Mouse (Mus musculus): ENCODE measurements around the gene Nptx2. TPM values are rescaled to one million over a fixed set of nuclear protein-coding genes. Genes with fewer than 3 reads are reported as not detected.
A peak's percentile ranks its signal among the peaks of the same experiment; 100 is the strongest.

Gene Nptx2
- polyA plus RNA-seq, 2 experiments: 0.02 TPM; not detected in 1

GRCm38 (mm10) chr5:144524774-144525173 lies 20.9 kb upstream of the Nptx2 start:
- no peaks in the 10 kb centered on the region for H3K4me1 ChIP-seq (replicated peaks; ENCODE audit: control insufficient read depth in 2 of 2, insufficient read depth in 2 of 2, low read length in 1 of 2)
- H3K27me3 ChIP-seq (ENCODE audit: control insufficient read depth, insufficient read depth, low read length): no peaks in the 10 kb centered on the region
- H3K9me3 ChIP-seq (ENCODE audit: control insufficient read depth, low read length): no peaks in the 10 kb centered on the region; the same call in 1 of the 2 replicates
- H3K36me3 ChIP-seq (replicated peaks; ENCODE audit: control insufficient read depth, insufficient read depth, low read depth): no peaks in the 10 kb centered on the region
- TF ChIP-seq CTCF (IDR thresholded peaks at IDR 0.05; ENCODE audit: low read depth) (no peak), EP300 (IDR thresholded peaks at IDR 0.05; ENCODE audit: low read depth) (no peak)
- ATAC-seq (ENCODE audit: insufficient read depth): no peak
- no peak for DNase-seq (ENCODE audit: low read depth in 3 of 3, low spot score in 3 of 3)
- no peak overlapping the region for H3K27ac ChIP-seq
- H3K4me2 ChIP-seq (ENCODE audit: low read depth): no peak overlapping the region
- H3K9ac ChIP-seq (replicated peaks): no peak overlapping the region
- 67% methylated on average over 10 of the region's 10 CpGs for WGBS (ENCODE audit: insufficient replicate concordance)
- H3K4me3 ChIP-seq (ENCODE audit: insufficient read depth in 1 of 2, low read depth in 2 of 2, low read length in 2 of 2): no peak overlapping the region

DNA sequence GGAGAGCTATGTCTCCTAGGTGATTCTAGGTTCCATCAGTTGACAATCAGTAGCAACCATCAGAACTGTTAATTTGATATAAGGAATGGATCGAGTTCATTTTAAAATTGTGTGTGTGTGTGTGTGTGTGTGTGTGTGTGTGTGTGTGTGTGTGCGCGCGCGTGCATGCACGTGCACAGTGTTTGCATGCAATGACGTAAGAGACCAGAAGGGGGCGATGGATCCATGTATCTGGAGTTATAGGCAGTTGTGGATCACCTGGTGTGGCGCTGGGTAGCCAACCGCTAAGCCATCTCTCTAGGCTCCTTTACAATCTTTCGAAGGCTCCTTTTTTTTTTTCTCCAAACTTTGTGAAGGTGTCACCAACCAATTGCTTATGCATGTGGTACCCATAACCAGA lies 16.6 kb upstream of the Nptx2 start:
- Histone ChIP-seq H3K27ac (no peak overlapping the region), H3K4me3 (ENCODE audit: insufficient read depth in 1 of 2, low read depth in 2 of 2, low read length in 2 of 2) (no peak overlapping the region), H3K27me3 (ENCODE audit: control insufficient read depth, insufficient read depth, low read length) (no peaks in the 10 kb centered on the region), H3K9ac (replicated peaks) (no peak overlapping the region), H3K4me1 (replicated peaks; ENCODE audit: control insufficient read depth in 2 of 2, insufficient read depth in 2 of 2, low read length in 1 of 2) (no peaks in the 10 kb centered on the region), H3K9me3 (ENCODE audit: control insufficient read depth, low read length) (no peaks in the 10 kb centered on the region; the same call in 1 of the 2 replicates), H3K36me3 (replicated peaks; ENCODE audit: control insufficient read depth, insufficient read depth, low read depth) (no peaks in the 10 kb centered on the region), H3K4me2 (ENCODE audit: low read depth) (no peak overlapping the region)
- TF ChIP-seq CTCF (IDR thresholded peaks at IDR 0.05; ENCODE audit: low read depth) (peak; percentile 30; the same call in 1 of the 2 replicates), EP300 (IDR thresholded peaks at IDR 0.05; ENCODE audit: low read depth) (no peak)
- DNase-seq (ENCODE audit: low read depth in 3 of 3, low spot score in 3 of 3) (no peak), ATAC-seq (ENCODE audit: insufficient read depth) (no peak)
- 76% methylated on average over 11 of the region's 11 CpGs for WGBS (ENCODE audit: insufficient replicate concordance)

DNA sequence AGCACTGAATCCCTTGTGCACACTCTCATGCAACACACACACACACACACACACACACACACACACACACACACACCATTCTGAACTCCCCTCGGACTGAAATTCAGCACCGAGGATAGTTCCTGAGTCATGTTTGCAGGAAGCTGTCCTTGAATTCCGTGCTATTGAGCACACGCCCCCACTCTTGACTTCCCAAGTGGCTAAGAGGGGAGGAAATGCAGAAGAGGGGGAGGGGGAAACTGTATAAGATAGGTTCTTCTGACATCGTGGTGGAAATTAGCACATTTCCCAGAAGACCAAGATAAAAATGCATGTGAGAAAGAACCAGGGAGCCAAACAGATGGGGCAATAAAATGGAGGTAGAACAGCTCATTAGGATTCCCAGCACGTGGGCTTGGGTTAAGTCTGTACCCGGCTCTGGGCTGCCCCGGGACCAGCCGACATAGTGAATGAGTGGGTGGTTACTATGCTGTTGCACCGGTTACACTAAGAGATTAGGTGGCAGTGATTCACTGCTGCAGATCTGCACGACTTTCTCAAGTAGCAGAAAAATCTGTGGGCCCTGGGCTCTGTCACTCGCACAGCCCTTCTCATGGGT lies 2.9 kb upstream of the Nptx2 start:
- H3K36me3 ChIP-seq (replicated peaks; ENCODE audit: control insufficient read depth, insufficient read depth, low read depth): no peaks in the 10 kb centered on the region
- no peak overlapping the region for H3K9ac ChIP-seq (replicated peaks)
- no peak overlapping the region for H3K4me3 ChIP-seq (ENCODE audit: insufficient read depth in 1 of 2, low read depth in 2 of 2, low read length in 2 of 2)
- peaks cover 28% of the 10 kb centered on the region for H3K27me3 ChIP-seq (ENCODE audit: control insufficient read depth, insufficient read depth, low read length)
- H3K4me1 ChIP-seq (replicated peaks; ENCODE audit: control insufficient read depth in 2 of 2, insufficient read depth in 2 of 2, low read length in 1 of 2): no peaks in the 10 kb centered on the region
- 13% methylated on average over 12 of the region's 12 CpGs for WGBS (ENCODE audit: insufficient replicate concordance)
- TF ChIP-seq CTCF (IDR thresholded peaks at IDR 0.05; ENCODE audit: low read depth) (no peak), EP300 (IDR thresholded peaks at IDR 0.05; ENCODE audit: low read depth) (no peak)
- DNase-seq (ENCODE audit: low read depth in 3 of 3, low spot score in 3 of 3) (no peak), ATAC-seq (ENCODE audit: insufficient read depth) (no peak)
- no peaks in the 10 kb centered on the region for H3K9me3 ChIP-seq (ENCODE audit: control insufficient read depth, low read length)
- no peak overlapping the region for H3K4me2 ChIP-seq (ENCODE audit: low read depth)
- no peak overlapping the region for H3K27ac ChIP-seq

- H3K4me3 ChIP-seq (ENCODE audit: insufficient read depth in 1 of 2, low read depth in 2 of 2, low read length in 2 of 2): no peak overlapping the region
- no peaks in the 10 kb centered on the region for H3K4me1 ChIP-seq (replicated peaks; ENCODE audit: control insufficient read depth in 2 of 2, insufficient read depth in 2 of 2, low read length in 1 of 2)
- DNase-seq (ENCODE audit: low read depth in 3 of 3, low spot score in 3 of 3) (no peak), ATAC-seq (ENCODE audit: insufficient read depth) (no peak)
- WGBS (ENCODE audit: insufficient replicate concordance): 6% methylated on average over 34 of the region's 34 CpGs
- peaks cover 36% of the 10 kb centered on the region for H3K27me3 ChIP-seq (ENCODE audit: control insufficient read depth, insufficient read depth, low read length)
- H3K9ac ChIP-seq (replicated peaks): no peak overlapping the region
- no peaks in the 10 kb centered on the region for H3K36me3 ChIP-seq (replicated peaks; ENCODE audit: control insufficient read depth, insufficient read depth, low read depth)
- H3K27ac ChIP-seq: no peak overlapping the region
- TF ChIP-seq EP300 (IDR thresholded peaks at IDR 0.05; ENCODE audit: low read depth): no peak
- TF ChIP-seq CTCF (IDR thresholded peaks at IDR 0.05; ENCODE audit: low read depth): no peak
- H3K9me3 ChIP-seq (ENCODE audit: control insufficient read depth, low read length): no peaks in the 10 kb centered on the region
- no peak overlapping the region for H3K4me2 ChIP-seq (ENCODE audit: low read depth)
Observed at GRCm38 (mm10) chr5:144546423-144546995, 807 bp downstream of the Nptx2 start.

GRCm38 (mm10) chr5:144547333-144547878 lies 1.7 kb downstream of the Nptx2 start:
- Histone ChIP-seq H3K27me3 (ENCODE audit: control insufficient read depth, insufficient read depth, low read length) (peaks cover 36% of the 10 kb centered on the region), H3K9ac (replicated peaks) (no peak overlapping the region), H3K27ac (no peak overlapping the region), H3K9me3 (ENCODE audit: control insufficient read depth, low read length) (no peaks in the 10 kb centered on the region), H3K4me3 (ENCODE audit: insufficient read depth in 1 of 2, low read depth in 2 of 2, low read length in 2 of 2) (no peak overlapping the region), H3K4me2 (ENCODE audit: low read depth) (no peak overlapping the region), H3K4me1 (replicated peaks; ENCODE audit: control insufficient read depth in 2 of 2, insufficient read depth in 2 of 2, low read length in 1 of 2) (no peaks in the 10 kb centered on the region), H3K36me3 (replicated peaks; ENCODE audit: control insufficient read depth, insufficient read depth, low read depth) (no peaks in the 10 kb centered on the region)
- TF ChIP-seq EP300 (IDR thresholded peaks at IDR 0.05; ENCODE audit: low read depth): no peak
- TF ChIP-seq CTCF (IDR thresholded peaks at IDR 0.05; ENCODE audit: low read depth): no peak
- DNase-seq (ENCODE audit: low read depth in 3 of 3, low spot score in 3 of 3) (no peak), ATAC-seq (ENCODE audit: insufficient read depth) (no peak)
- 18% methylated on average over 9 of the region's 9 CpGs for WGBS (ENCODE audit: insufficient replicate concordance)

Data from liver, embryonic 14.5 days (tissue).